Comparison of ENCODE assay signal across 13 mouse cellular contexts in the genomic region with DNA sequence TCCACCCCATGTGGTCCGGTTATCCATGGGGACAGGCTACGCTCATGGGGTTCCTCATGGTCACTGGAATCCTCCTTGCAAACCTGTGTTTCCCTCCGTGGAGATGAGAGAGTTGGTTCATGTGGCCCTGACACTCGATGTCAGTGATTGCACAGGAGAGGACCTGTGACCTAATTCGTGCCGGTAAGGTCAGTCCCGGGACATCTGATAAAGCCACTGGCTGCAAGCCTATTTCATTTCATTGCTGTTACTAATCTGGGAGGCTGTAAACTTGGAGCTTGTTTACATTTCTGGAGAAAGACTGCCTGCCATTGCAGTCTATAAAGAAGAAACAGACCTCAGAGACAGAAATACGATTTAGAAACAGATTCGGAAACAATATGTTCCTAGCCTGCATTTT.
DNase-seq lines count a peak whose midpoint lies in the region; ATAC-seq and TF ChIP-seq lines count a peak whose summit lies in the region.
"Had no signal": no experiment of that assay in that cellular context is flagged by ENCODE, and none has a peak within 500 bp of the region (broad histone marks: within the 10 kb centered on the region; RNA-seq: fewer than 3 reads in every experiment).

No protein-coding gene starts in this region.

- H3K36me3 ChIP-seq in heart, embryonic 12.5 days, result no peaks in the 10 kb centered on the region
- no peaks in the 10 kb centered on the region for H3K36me3 ChIP-seq in lung, embryonic 14.5 days (ENCODE audit: insufficient read depth)
- H3K36me3 ChIP-seq in liver, embryonic 14.5 days (replicated peaks; ENCODE audit: control insufficient read depth, insufficient read depth, low read depth), result no peaks in the 10 kb centered on the region
- H3K36me3 ChIP-seq: forebrain, embryonic 12.5 days; hindbrain, embryonic 13.5 days had no signal

- H3K9me3 ChIP-seq in heart, embryonic 12.5 days (replicated peaks), result no peaks in the 10 kb centered on the region
- H3K9me3 ChIP-seq in lung, embryonic 14.5 days (ENCODE audit: low read depth, low read length), result no peaks in the 10 kb centered on the region
- no peaks in the 10 kb centered on the region for H3K9me3 ChIP-seq in liver, embryonic 14.5 days (ENCODE audit: control insufficient read depth, low read length)
- H3K9me3 ChIP-seq: forebrain, embryonic 12.5 days; hindbrain, embryonic 13.5 days had no signal

- H3K4me2 ChIP-seq in heart, embryonic 12.5 days, result no peak overlapping the region
- H3K4me2 ChIP-seq in lung, embryonic 14.5 days, result no peak overlapping the region
- no peak overlapping the region for H3K4me2 ChIP-seq in liver, embryonic 14.5 days (ENCODE audit: low read depth)
- H3K4me2 ChIP-seq: forebrain, embryonic 12.5 days; hindbrain, embryonic 13.5 days had no signal

- no peak for ATAC-seq in heart, embryonic 12.5 days (ENCODE audit: insufficient number of reproducible peaks, low FRiP score)
- 0 out of 2 replicates have a peak, but pooled peaks have one; percentile 31 for ATAC-seq in lung, embryonic 14.5 days (ENCODE audit: insufficient read depth)
- ATAC-seq in liver, embryonic 14.5 days (ENCODE audit: insufficient read depth), result peak; percentile 33; the same call in 1 of the 2 replicates
- ATAC-seq: midbrain, embryonic 16.5 days had no signal

- no peak for TF ChIP-seq EP300 in liver, embryonic 14.5 days (IDR thresholded peaks at IDR 0.05; ENCODE audit: low read depth)

- no peak overlapping the region for H3K4me3 ChIP-seq in heart, embryonic 12.5 days
- no peak overlapping the region for H3K4me3 ChIP-seq in lung, embryonic 14.5 days (ENCODE audit: low read depth, low read length)
- H3K4me3 ChIP-seq in embryonic fibroblast, embryonic 13.5 days (ENCODE audit: insufficient read depth, low read length), result no peak overlapping the region
- no peak overlapping the region for H3K4me3 ChIP-seq in liver, embryonic 14.5 days (ENCODE audit: insufficient read depth in 1 of 2, low read depth in 2 of 2, low read length in 2 of 2)
- no peak overlapping the region for H3K4me3 ChIP-seq in layer of hippocampus, adult 2 months
- H3K4me3 ChIP-seq: forebrain, embryonic 12.5 days; hindbrain, embryonic 13.5 days had no signal

- 42% methylated on average over 9 of the region's 9 CpGs for WGBS in heart, embryonic 12.5 days
- WGBS in lung, embryonic 14.5 days, result 32% methylated on average over 9 of the region's 9 CpGs
- 45% methylated on average over 9 of the region's 9 CpGs for WGBS in liver, embryonic 14.5 days (ENCODE audit: insufficient replicate concordance)

- H3K27me3 ChIP-seq in heart, embryonic 12.5 days (replicated peaks), result no peaks in the 10 kb centered on the region
- no peaks in the 10 kb centered on the region for H3K27me3 ChIP-seq in lung, embryonic 14.5 days (ENCODE audit: insufficient read depth, low read length)
- H3K27me3 ChIP-seq in liver, embryonic 14.5 days (ENCODE audit: control insufficient read depth, insufficient read depth, low read length), result no peaks in the 10 kb centered on the region
- H3K27me3 ChIP-seq: forebrain, embryonic 12.5 days; hindbrain, embryonic 13.5 days had no signal

- H3K27ac ChIP-seq in heart, embryonic 12.5 days (ENCODE audit: poor library complexity, severe bottlenecking), result no peak overlapping the region
- peak overlapping the region; percentile 6; the same call in 1 of the 2 replicates for H3K27ac ChIP-seq in lung, embryonic 14.5 days (ENCODE audit: low read depth)
- peak overlapping the region; percentile 0; the same call in 1 of the 2 replicates for H3K27ac ChIP-seq in embryonic fibroblast, embryonic 13.5 days (ENCODE audit: insufficient read depth, low read length)
- H3K27ac ChIP-seq in liver, embryonic 14.5 days, result no peak overlapping the region
- no peak overlapping the region for H3K27ac ChIP-seq in layer of hippocampus, adult 2 months
- H3K27ac ChIP-seq: forebrain, embryonic 12.5 days; hindbrain, embryonic 13.5 days had no signal

- no peak overlapping the region for H3K9ac ChIP-seq in heart, embryonic 12.5 days
- no peak overlapping the region for H3K9ac ChIP-seq in lung, embryonic 14.5 days
- no peak overlapping the region for H3K9ac ChIP-seq in liver, embryonic 14.5 days (replicated peaks)
- H3K9ac ChIP-seq: forebrain, embryonic 12.5 days; hindbrain, embryonic 13.5 days had no signal

- H3K4me1 ChIP-seq in heart, embryonic 12.5 days (replicated peaks), result peaks cover 25% of the 10 kb centered on the region
- H3K4me1 ChIP-seq in lung, embryonic 14.5 days (ENCODE audit: insufficient read depth), result 0 out of 2 replicates have a peak, but pooled peaks cover 4% of the 10 kb centered on the region
- peaks cover 7% of the 10 kb centered on the region for H3K4me1 ChIP-seq in embryonic fibroblast, embryonic 13.5 days (ENCODE audit: control insufficient read depth, insufficient read depth, low read length)
- peaks cover 0 to 2% of the 10 kb centered on the region in 2 experiments; a peak in 1 of 4 replicates for H3K4me1 ChIP-seq in liver, embryonic 14.5 days (replicated peaks; ENCODE audit: control insufficient read depth in 2 of 2, insufficient read depth in 2 of 2, low read length in 1 of 2)

- peak; percentile 74 for DNase-seq in heart, adult 11 months
- peak; percentile 42 for DNase-seq in lung, embryonic 14.5 days
- no peak for DNase-seq in lung, adult 18-20 months
- DNase-seq in liver, embryonic 14.5 days (ENCODE audit: low read depth in 3 of 3, low spot score in 3 of 3), result peak; percentile 7 to 9 (median 9)
- no peak for DNase-seq in layer of hippocampus, adult 2 months (ENCODE audit: low spot score in 2 of 2)
- no peak for DNase-seq in layer of hippocampus, postnatal 36 days
- DNase-seq: cerebellum, adult 11-12 months; thymus, postnatal 14 days had no signal

- no peak for TF ChIP-seq POLR2A in embryonic fibroblast, embryonic 13.5 days (IDR thresholded peaks at IDR 0.05; ENCODE audit: low read depth, low read length)

- no peak for TF ChIP-seq CTCF in lung, embryonic 14.5 days (IDR thresholded peaks at IDR 0.05; ENCODE audit: low read depth)
- TF ChIP-seq CTCF in embryonic fibroblast, embryonic 13.5 days (IDR thresholded peaks at IDR 0.05; ENCODE audit: borderline replicate concordance, insufficient read depth, low read length), result no peak
- no peak for TF ChIP-seq CTCF in liver, embryonic 14.5 days (IDR thresholded peaks at IDR 0.05; ENCODE audit: low read depth)
- TF ChIP-seq CTCF in layer of hippocampus, adult 2 months (conservative IDR thresholded peaks at IDR 0.05), result no peak

Comparison
In these comparisons a context has a peak if more than half of its experiments do, and no peak if none do; other contexts are left out.
1. DNase-seq: peak in heart, adult 11 months (single experiment), lung, embryonic 14.5 days (single experiment) and liver, embryonic 14.5 days (3 of 3); none in lung, adult 18-20 months (0 of 2), layer of hippocampus, adult 2 months (0 of 2) and layer of hippocampus, postnatal 36 days (0 of 2).
2. H3K27ac ChIP-seq: peak in lung, embryonic 14.5 days (single experiment) and embryonic fibroblast, embryonic 13.5 days (single experiment); none in heart, embryonic 12.5 days (single experiment), liver, embryonic 14.5 days (single experiment) and layer of hippocampus, adult 2 months (single experiment).